Mouse (Mus musculus) ES-E14 (cell line): ENCODE measurements around the gene Mvd. TPM values are rescaled to one million over a fixed set of nuclear protein-coding genes. Genes with fewer than 3 reads are reported as not detected.

Experiments
- DNase-seq: peaks from one replicate; pipeline ENCODE4 v3.0.0-alpha.2; 2013; ENCODE audit warnings: low read depth, low spot score
- H3K27ac ChIP-seq: 2 replicates; pipeline ENCODE4 v1.5.1; 2012; ENCODE audit warnings: low read depth, mild to moderate bottlenecking, low read length, moderate library complexity, mixed read lengths; ENCODE audit not compliant: poor library complexity, insufficient read depth, severe bottlenecking
- H3K36me3 ChIP-seq: 2 replicates; pipeline ENCODE4 v1.6.1; 2012; ENCODE audit warnings: mild to moderate bottlenecking, low read length, moderate library complexity, mixed read lengths; ENCODE audit not compliant: control insufficient read depth, poor library complexity, insufficient read depth, severe bottlenecking
- H3K4me1 ChIP-seq, 2 experiments: fragments of 150-350 bp in 1 of 2; sonication (generic) in 1 of 2; 2 replicates each; pipeline ENCODE4 v1.6.1; 2012; ENCODE audit warnings: low read length in 2 of 2, mild to moderate bottlenecking in 1 of 2, mixed read lengths in 1 of 2; ENCODE audit not compliant: control insufficient read depth in 2 of 2, insufficient read depth in 2 of 2, poor library complexity in 1 of 2
- H3K4me3 ChIP-seq, 2 experiments: fragments of 150-350 bp in 1 of 2; sonication (generic) in 1 of 2; 2 replicates each; pipeline ENCODE4 v1.5.1; 2012; ENCODE audit warnings: low read length in 2 of 2, low read depth in 1 of 2, mild to moderate bottlenecking in 1 of 2, mixed read lengths in 1 of 2; ENCODE audit not compliant: insufficient read depth in 1 of 2, poor library complexity in 1 of 2, severe bottlenecking in 1 of 2
- H3K9ac ChIP-seq: 2 replicates; pipeline ENCODE4 v1.6.1; 2012; ENCODE audit warnings: low read depth, mild to moderate bottlenecking, low read length, mixed read lengths; ENCODE audit not compliant: poor library complexity, insufficient read depth, severe bottlenecking
- H3K9me3 ChIP-seq: fragments of 150-350 bp; sonication (generic); 2 replicates; pipeline ENCODE4 v1.6.1; 2012; ENCODE audit warnings: low read depth, mild to moderate bottlenecking, low read length; ENCODE audit not compliant: control insufficient read depth, insufficient read depth
- CHD2 ChIP-seq: IDR thresholded peaks from 2 replicates; pipeline ENCODE4 v1.6.1; 2014; ENCODE audit warnings: mild to moderate bottlenecking, low read depth, low read length, inconsistent platforms
- HCFC1 ChIP-seq: IDR thresholded peaks from 2 replicates; pipeline ENCODE4 v1.6.1; 2012; ENCODE audit warnings: low read length, inconsistent platforms, borderline replicate concordance; ENCODE audit not compliant: insufficient read depth
- MAFK ChIP-seq: IDR thresholded peaks from 2 replicates; pipeline ENCODE4 v1.6.1; 2014; ENCODE audit warnings: mild to moderate bottlenecking, low read depth, low read length, inconsistent platforms; ENCODE audit not compliant: insufficient read depth
- ZC3H11A ChIP-seq: IDR thresholded peaks from 2 replicates; pipeline ENCODE4 v1.6.1; 2012; ENCODE audit warnings: low read depth, mild to moderate bottlenecking, inconsistent platforms, low read length, borderline replicate concordance
- ZNF384 ChIP-seq: IDR thresholded peaks from 2 replicates; pipeline ENCODE4 v1.6.1; 2012; ENCODE audit warnings: low read depth, low read length, inconsistent platforms
- in situ Hi-C, 2 experiments: fragments of 600-800 bp; cut with MboI; formaldehyde crosslinking; loops; one replicate each; pipeline ENCODE4 v1.15.1; 2025; ENCODE audit warnings: low sequenced_read_pairs in 2 of 2, inconsistent platforms in 1 of 2; ENCODE audit not compliant: unreplicated experiment in 2 of 2
- total RNA-seq: library from RNA; depleted of rRNA; stranded (reverse); fragments of 300-350 nt; gene quantifications from 2 replicates; pipeline ENCODE4 v1.2.3, GENCODE M21; 2012

Mvd gene
- total RNA-seq, 1 experiment: 35.2 TPM

DNA sequence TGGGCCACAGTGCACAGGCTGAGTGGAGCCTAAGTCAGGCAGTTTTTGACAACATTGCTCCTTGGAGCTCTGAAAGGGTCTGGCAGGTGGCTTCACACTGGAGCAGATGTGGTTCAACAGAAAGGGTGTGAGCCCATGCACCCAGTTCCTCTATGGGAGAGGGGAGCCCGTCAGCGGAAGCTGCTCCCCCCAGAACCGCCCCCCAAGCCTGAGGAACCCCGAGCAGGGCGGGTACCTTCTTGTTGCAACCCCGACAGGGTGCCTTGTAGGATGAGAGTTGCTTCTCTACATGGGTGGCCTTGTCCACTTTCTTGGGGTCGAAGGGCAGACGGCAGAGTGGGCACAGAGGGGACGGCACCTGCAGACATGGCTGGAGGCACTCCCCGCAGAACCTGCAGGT, 26.7 kb upstream of the Mvd start:
- peaks cover 7% of the 10 kb centered on the region; the same call in 1 of the 2 replicates for H3K36me3 ChIP-seq
- no peak overlapping the region for H3K4me3 ChIP-seq
- TF ChIP-seq ZNF384 (no peak), ZC3H11A (no peak), MAFK (no peak), HCFC1 (no peak)
- H3K9me3 ChIP-seq: no peaks in the 10 kb centered on the region
- in situ Hi-C loops: no loop called here
- H3K27ac ChIP-seq: no peak overlapping the region
- H3K9ac ChIP-seq: no peak overlapping the region
- H3K4me1 ChIP-seq: peaks cover 0 to 3% of the 10 kb centered on the region in 2 experiments; a peak in 1 of 4 replicates
- no peak for DNase-seq

DNA sequence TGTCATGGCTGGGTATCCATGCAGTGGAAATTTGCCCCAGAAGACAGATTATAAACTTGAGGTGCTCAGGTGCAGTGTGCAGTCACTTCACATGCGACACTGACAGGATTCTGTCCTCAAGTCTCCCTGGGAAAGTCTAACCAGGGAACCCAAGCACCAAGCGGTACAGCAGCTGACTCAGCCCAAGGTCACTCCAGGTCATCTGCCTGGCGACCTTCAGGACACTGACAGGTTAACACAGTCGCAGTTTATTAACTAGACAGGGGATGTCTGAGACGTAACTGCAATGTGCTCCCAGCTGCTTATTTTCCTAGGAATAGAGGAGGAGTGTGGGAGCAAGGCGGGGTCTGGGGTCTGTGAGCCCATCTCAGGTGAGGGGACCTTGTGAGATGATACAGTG, 26.2 kb upstream of the Mvd start:
- Histone ChIP-seq H3K36me3 (peaks cover 7% of the 10 kb centered on the region; the same call in 1 of the 2 replicates), H3K9me3 (no peaks in the 10 kb centered on the region), H3K9ac (no peak overlapping the region), H3K4me1 (no peaks in the 10 kb centered on the region), H3K4me3 (no peak overlapping the region), H3K27ac (no peak overlapping the region)
- TF ChIP-seq ZC3H11A (no peak), ZNF384 (no peak), MAFK (no peak)
- no peak for DNase-seq
- in situ Hi-C loops: no loop called here

DNA sequence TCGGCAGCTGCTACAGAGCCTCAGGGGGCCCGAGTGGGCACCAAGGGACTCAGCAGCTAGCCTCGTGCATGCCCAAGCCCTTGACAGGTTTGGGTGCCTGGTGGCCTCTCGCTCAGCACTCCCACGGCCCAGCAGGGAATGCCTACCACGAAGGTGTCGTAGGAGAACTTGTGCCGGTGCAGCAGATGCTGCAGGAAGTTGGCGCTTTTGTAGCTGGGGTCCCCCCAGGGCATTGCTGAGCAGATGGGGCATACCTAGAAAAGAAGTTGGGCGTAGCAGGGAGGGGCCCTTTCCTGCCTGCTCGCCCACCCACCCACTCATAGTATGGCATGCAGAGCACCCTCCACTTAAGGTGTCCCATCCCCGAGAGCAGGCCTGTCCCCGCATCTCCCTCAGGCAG, 24.6 kb upstream of the Mvd start:
- in situ Hi-C loops: no loop called here
- DNase-seq: no peak
- no peaks in the 10 kb centered on the region for H3K4me1 ChIP-seq
- no peaks in the 10 kb centered on the region for H3K9me3 ChIP-seq
- no peak overlapping the region for H3K4me3 ChIP-seq
- TF ChIP-seq CHD2 (no peak), MAFK (no peak), ZNF384 (no peak), ZC3H11A (no peak), HCFC1 (no peak)
- no peak overlapping the region for H3K27ac ChIP-seq
- no peak overlapping the region for H3K9ac ChIP-seq
- H3K36me3 ChIP-seq: peaks cover 2% of the 10 kb centered on the region; the same call in 1 of the 2 replicates

DNA sequence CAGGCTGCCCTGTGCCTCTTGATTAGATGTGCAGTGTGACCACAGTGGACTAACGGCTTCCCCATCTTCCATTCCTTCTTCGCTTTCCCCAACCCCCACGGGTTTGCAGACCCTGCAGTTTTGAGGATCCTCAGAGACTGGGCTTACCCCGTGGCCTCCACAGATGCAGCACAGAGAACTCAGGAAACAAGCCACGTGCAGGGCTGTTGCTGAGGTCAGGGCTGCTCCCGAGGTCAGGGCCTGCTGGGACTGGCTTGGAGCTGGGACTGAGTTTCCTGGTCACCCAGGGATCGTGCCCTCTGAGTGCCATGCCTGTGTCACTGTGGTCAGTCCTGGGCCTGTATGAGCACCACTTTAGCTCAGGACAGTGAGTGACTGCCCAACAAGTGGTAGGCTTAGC, 21.8 kb upstream of the Mvd start:
- Histone ChIP-seq H3K4me3 (no peak overlapping the region), H3K9ac (no peak overlapping the region), H3K36me3 (peaks cover 2% of the 10 kb centered on the region; the same call in 1 of the 2 replicates), H3K9me3 (no peaks in the 10 kb centered on the region), H3K27ac (no peak overlapping the region), H3K4me1 (peaks cover 0 to 14% of the 10 kb centered on the region in 2 experiments; a peak in 2 of 4 replicates)
- no peak for DNase-seq
- TF ChIP-seq HCFC1: no peak
- no peak for TF ChIP-seq MAFK
- TF ChIP-seq ZNF384: no peak
- TF ChIP-seq CHD2: no peak
- TF ChIP-seq ZC3H11A: no peak
- in situ Hi-C loops: no loop called here
